Mouse (Mus musculus): ENCODE measurements around the gene Nudt7. TPM values are rescaled to one million over a fixed set of nuclear protein-coding genes. Genes with fewer than 3 reads are reported as not detected.

The Nudt7 gene
- total and polyA plus RNA-seq, 2 experiments from 2014 or later = 1.8 to 4.2 TPM

DNA sequence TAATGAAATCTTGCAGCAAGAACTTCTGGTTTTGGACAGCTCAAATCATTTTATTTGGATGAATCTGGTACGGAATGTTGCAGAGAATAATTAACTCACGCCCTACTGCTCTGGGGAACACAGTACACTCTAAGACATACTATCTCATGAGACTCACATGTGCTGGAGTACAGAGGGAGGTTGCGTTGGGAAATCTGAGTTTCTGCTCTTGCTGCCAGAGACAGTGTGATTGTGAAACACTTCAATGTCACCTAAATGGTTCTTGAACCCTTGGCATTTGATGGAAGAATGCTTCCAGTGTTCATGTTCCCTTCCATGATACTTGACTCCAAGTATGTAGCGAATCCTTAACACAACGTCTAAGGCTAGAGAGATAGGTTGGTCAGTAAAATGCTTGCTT, 27.4 kb upstream of the Nudt7 start:
- no peaks in the 10 kb centered on the region for H3K36me3 ChIP-seq (ENCODE audit: insufficient read depth)
- ATAC-seq = no peak
- no peaks in the 10 kb centered on the region for H3K9me3 ChIP-seq (ENCODE audit: low read length)
- no peak overlapping the region for H3K9ac ChIP-seq
- no peaks in the 10 kb centered on the region for H3K27me3 ChIP-seq (ENCODE audit: insufficient read depth, low read length)
- no peak overlapping the region for H3K27ac ChIP-seq (ENCODE audit: low read depth, low read length)
- no peak overlapping the region for H3K4me3 ChIP-seq (ENCODE audit: low read depth, low read length)
- no peak overlapping the region for H3K4me2 ChIP-seq (ENCODE audit: low read depth)
- H3K4me1 ChIP-seq (ENCODE audit: insufficient read depth) = no peaks in the 10 kb centered on the region
- no peak for DNase-seq
- TF ChIP-seq CTCF (IDR thresholded peaks at IDR 0.05; ENCODE audit: low read depth) = no peak
- 92% methylated on average over 5 of the region's 5 CpGs for WGBS

GRCm38 (mm10) chr8:114109365-114110140, 23.8 kb upstream of the Nudt7 start:
- H3K4me1 ChIP-seq (ENCODE audit: insufficient read depth) = no peaks in the 10 kb centered on the region
- peak overlapping the region; percentile 57 for H3K27ac ChIP-seq (ENCODE audit: low read depth, low read length)
- no peaks in the 10 kb centered on the region for H3K9me3 ChIP-seq (ENCODE audit: low read length)
- peak; percentile 71 for DNase-seq
- H3K4me2 ChIP-seq (ENCODE audit: low read depth) = peak overlapping the region; percentile 13; the same call in 1 of the 2 replicates
- no peak overlapping the region for H3K9ac ChIP-seq
- H3K27me3 ChIP-seq (ENCODE audit: insufficient read depth, low read length) = no peaks in the 10 kb centered on the region
- no peak for TF ChIP-seq CTCF (IDR thresholded peaks at IDR 0.05; ENCODE audit: low read depth)
- no peaks in the 10 kb centered on the region for H3K36me3 ChIP-seq (ENCODE audit: insufficient read depth)
- WGBS = 50% methylated on average over 20 of the region's 20 CpGs
- no peak overlapping the region for H3K4me3 ChIP-seq (ENCODE audit: low read depth, low read length)
- peak; percentile 89 for ATAC-seq

DNA sequence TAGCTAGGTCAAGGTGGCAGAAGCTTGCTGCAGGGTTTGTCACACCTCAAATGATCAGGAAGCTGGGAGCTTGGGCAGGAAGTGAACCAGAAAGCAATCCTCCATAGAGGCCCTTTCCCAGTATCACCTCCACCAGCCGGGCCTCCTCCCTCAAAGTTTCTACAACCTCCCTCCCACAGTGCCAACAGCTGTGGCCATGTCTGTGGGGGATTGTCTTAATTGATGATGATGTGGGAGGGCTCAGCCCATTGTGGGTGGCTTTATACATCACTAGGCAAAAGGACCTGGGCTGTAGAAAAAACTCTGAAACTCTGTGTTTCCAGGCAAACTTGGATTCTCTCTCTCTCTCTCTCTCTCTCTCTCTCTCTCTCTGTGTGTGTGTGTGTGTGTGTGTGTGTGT, 18.3 kb upstream of the Nudt7 start:
- TF ChIP-seq CTCF (IDR thresholded peaks at IDR 0.05; ENCODE audit: low read depth) = no peak
- no peak overlapping the region for H3K4me2 ChIP-seq (ENCODE audit: low read depth)
- H3K9me3 ChIP-seq (ENCODE audit: low read length) = no peaks in the 10 kb centered on the region
- no peak overlapping the region for H3K27ac ChIP-seq (ENCODE audit: low read depth, low read length)
- ATAC-seq (no peak), DNase-seq (no peak)
- H3K27me3 ChIP-seq (ENCODE audit: insufficient read depth, low read length) = no peaks in the 10 kb centered on the region
- H3K4me3 ChIP-seq (ENCODE audit: low read depth, low read length) = no peak overlapping the region
- no peaks in the 10 kb centered on the region for H3K36me3 ChIP-seq (ENCODE audit: insufficient read depth)
- H3K9ac ChIP-seq = no peak overlapping the region
- H3K4me1 ChIP-seq (ENCODE audit: insufficient read depth) = peaks cover 8% of the 10 kb centered on the region; the same call in 1 of the 2 replicates
- 35% methylated on average over 1 of the region's 1 CpGs for WGBS

- DNase-seq (peak; percentile 46), ATAC-seq (peak; percentile 79)
- WGBS = 1% methylated on average over 2 of the region's 2 CpGs
- H3K9me3 ChIP-seq (ENCODE audit: low read length) = no peaks in the 10 kb centered on the region
- no peak for TF ChIP-seq CTCF (IDR thresholded peaks at IDR 0.05; ENCODE audit: low read depth)
- H3K4me1 ChIP-seq (ENCODE audit: insufficient read depth) = peaks cover 8% of the 10 kb centered on the region; the same call in 1 of the 2 replicates
- no peaks in the 10 kb centered on the region for H3K27me3 ChIP-seq (ENCODE audit: insufficient read depth, low read length)
- H3K27ac ChIP-seq (ENCODE audit: low read depth, low read length) = peak overlapping the region; percentile 64; the same call in 1 of the 2 replicates
- H3K4me2 ChIP-seq (ENCODE audit: low read depth) = no peak overlapping the region
- no peak overlapping the region for H3K9ac ChIP-seq
- no peak overlapping the region for H3K4me3 ChIP-seq (ENCODE audit: low read depth, low read length)
- no peaks in the 10 kb centered on the region for H3K36me3 ChIP-seq (ENCODE audit: insufficient read depth)
Measured at GRCm38 (mm10) chr8:114116049-114116448, 17.3 kb upstream of the Nudt7 start.

DNA sequence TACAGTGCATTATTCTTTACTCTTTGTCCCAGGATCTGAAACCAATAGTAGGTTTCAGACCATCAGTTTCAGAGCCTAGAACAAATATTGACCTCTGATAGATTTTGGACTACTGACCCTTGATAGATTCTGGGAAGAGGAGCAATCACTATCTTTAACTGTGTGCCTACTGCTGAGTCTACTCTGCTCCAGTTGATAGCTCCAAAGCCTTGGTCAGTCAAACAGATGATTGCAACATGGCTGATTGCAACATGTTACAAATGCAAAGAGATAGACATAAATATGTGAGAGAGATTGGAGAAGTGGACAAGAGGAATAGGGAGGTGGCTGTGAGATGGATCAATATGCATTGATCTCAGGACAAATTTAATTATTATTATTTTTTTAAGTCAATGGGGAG, 15.9 kb upstream of the Nudt7 start:
- no peaks in the 10 kb centered on the region for H3K9me3 ChIP-seq (ENCODE audit: low read length)
- no peak overlapping the region for H3K4me3 ChIP-seq (ENCODE audit: low read depth, low read length)
- no peak overlapping the region for H3K4me2 ChIP-seq (ENCODE audit: low read depth)
- no peak overlapping the region for H3K9ac ChIP-seq
- no peak for DNase-seq
- peaks cover 8% of the 10 kb centered on the region; the same call in 1 of the 2 replicates for H3K4me1 ChIP-seq (ENCODE audit: insufficient read depth)
- no peaks in the 10 kb centered on the region for H3K27me3 ChIP-seq (ENCODE audit: insufficient read depth, low read length)
- no peak overlapping the region for H3K27ac ChIP-seq (ENCODE audit: low read depth, low read length)
- no peak for ATAC-seq
- TF ChIP-seq CTCF (IDR thresholded peaks at IDR 0.05; ENCODE audit: low read depth) = no peak
- no peaks in the 10 kb centered on the region for H3K36me3 ChIP-seq (ENCODE audit: insufficient read depth)

DNA sequence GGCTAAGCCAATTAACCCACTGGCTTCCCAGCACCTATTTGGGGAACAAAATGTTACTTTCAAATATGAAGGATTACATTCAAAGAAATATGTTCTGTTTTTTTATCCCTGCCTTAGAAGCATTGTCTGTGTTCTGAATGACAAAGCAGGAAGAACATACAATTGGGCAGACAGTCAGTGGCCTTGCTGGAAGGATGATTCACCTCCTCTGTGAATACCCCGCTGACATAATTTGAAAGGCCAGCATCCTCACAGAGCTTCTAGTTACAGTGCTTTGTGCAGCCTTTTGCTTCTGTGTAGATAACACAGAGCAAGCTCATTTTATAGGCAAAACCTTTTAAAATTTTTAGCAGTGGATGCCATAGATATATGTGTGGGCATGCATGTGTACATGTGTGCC, 11.6 kb upstream of the Nudt7 start:
- no peak for TF ChIP-seq CTCF (IDR thresholded peaks at IDR 0.05; ENCODE audit: low read depth)
- H3K9me3 ChIP-seq (ENCODE audit: low read length) = no peaks in the 10 kb centered on the region
- no peak overlapping the region for H3K9ac ChIP-seq
- no peaks in the 10 kb centered on the region for H3K4me1 ChIP-seq (ENCODE audit: insufficient read depth)
- H3K4me3 ChIP-seq (ENCODE audit: low read depth, low read length) = no peak overlapping the region
- ATAC-seq (no peak), DNase-seq (no peak)
- no peak overlapping the region for H3K27ac ChIP-seq (ENCODE audit: low read depth, low read length)
- no peaks in the 10 kb centered on the region for H3K27me3 ChIP-seq (ENCODE audit: insufficient read depth, low read length)
- WGBS = 77% methylated on average over 1 of the region's 1 CpGs
- H3K36me3 ChIP-seq (ENCODE audit: insufficient read depth) = no peaks in the 10 kb centered on the region
- H3K4me2 ChIP-seq (ENCODE audit: low read depth) = no peak overlapping the region

DNA sequence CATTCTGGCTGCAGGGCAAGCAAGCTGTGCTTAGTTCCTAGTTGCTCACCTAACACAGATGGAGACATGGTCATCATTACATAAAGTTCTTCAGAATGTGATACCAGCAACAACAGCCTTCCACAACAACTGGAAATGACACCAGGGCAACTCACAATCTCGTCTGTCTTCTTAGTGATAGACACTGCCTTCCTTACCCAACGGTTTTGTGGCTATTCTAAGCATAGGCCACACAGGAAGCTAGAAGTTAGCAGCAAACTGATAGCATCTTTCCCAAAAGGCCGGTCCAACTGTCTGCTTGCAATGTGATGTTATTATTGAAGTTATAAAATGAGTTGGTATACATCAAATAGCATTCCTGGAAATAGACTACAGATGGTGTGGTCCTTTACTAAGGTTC, 9.7 kb upstream of the Nudt7 start:
- Histone ChIP-seq H3K9me3 (ENCODE audit: low read length) (no peaks in the 10 kb centered on the region), H3K4me1 (ENCODE audit: insufficient read depth) (no peaks in the 10 kb centered on the region), H3K27me3 (ENCODE audit: insufficient read depth, low read length) (no peaks in the 10 kb centered on the region), H3K4me3 (ENCODE audit: low read depth, low read length) (no peak overlapping the region), H3K4me2 (ENCODE audit: low read depth) (no peak overlapping the region), H3K36me3 (ENCODE audit: insufficient read depth) (no peaks in the 10 kb centered on the region), H3K9ac (no peak overlapping the region), H3K27ac (ENCODE audit: low read depth, low read length) (no peak overlapping the region)
- ATAC-seq (no peak), DNase-seq (no peak)
- WGBS = 74% methylated on average over 3 of the region's 3 CpGs
- TF ChIP-seq CTCF (IDR thresholded peaks at IDR 0.05; ENCODE audit: low read depth) = no peak
